Mouse (Mus musculus) neural tube, embryonic 13.5 days (tissue): Measurements from ENCODE around the gene Insig1. TPM values are rescaled to one million over a fixed set of nuclear protein-coding genes. Genes with fewer than 3 reads are reported as not detected.

Source experiments
- ATAC-seq: fragments of 200-750 bp; cut with Nextera tagmentation; 2 replicates; pipeline ENCODE4 v1.8.0; 2017; ENCODE audit warnings: low read depth, mild to moderate bottlenecking, moderate TSS enrichment, moderate library complexity
- H3K27ac ChIP-seq: fragments of 300-500 bp; sonication (generic); replicated peaks from 2 replicates; pipeline ENCODE4 v1.5.1; 2015; ENCODE audit warnings: moderate library complexity, mild to moderate bottlenecking, inconsistent platforms
- H3K27me3 ChIP-seq: fragments of 300-500 bp; sonication (generic); 2 replicates; pipeline ENCODE4 v1.6.1; 2015; ENCODE audit warnings: mild to moderate bottlenecking, inconsistent platforms
- H3K36me3 ChIP-seq: fragments of 300-500 bp; sonication (generic); 2 replicates; pipeline ENCODE4 v1.6.1; 2015; ENCODE audit warnings: mild to moderate bottlenecking, inconsistent platforms
- H3K4me1 ChIP-seq: fragments of 300-500 bp; sonication (generic); replicated peaks from 2 replicates; pipeline ENCODE4 v1.6.1; 2015; ENCODE audit warnings: inconsistent platforms
- H3K4me2 ChIP-seq: fragments of 300-500 bp; sonication (generic); 2 replicates; pipeline ENCODE4 v1.6.1; 2015; ENCODE audit warnings: inconsistent platforms, mild to moderate bottlenecking, moderate library complexity
- H3K4me3 ChIP-seq: fragments of 300-500 bp; sonication (generic); 2 replicates; pipeline ENCODE4 v1.5.1; 2015; ENCODE audit warnings: mild to moderate bottlenecking, inconsistent platforms
- H3K9ac ChIP-seq: fragments of 300-500 bp; sonication (generic); 2 replicates; pipeline ENCODE4 v1.6.1; 2015; ENCODE audit warnings: moderate library complexity, mild to moderate bottlenecking, inconsistent platforms
- H3K9me3 ChIP-seq: fragments of 300-500 bp; sonication (generic); 2 replicates; pipeline ENCODE4 v1.6.1; 2016; ENCODE audit warnings: inconsistent platforms
- WGBS: fragments of 180-500 bp; shearing (Covaris S2); methylation state at CpG from one replicate; pipeline ENCODE4 v1.1.7; 2015; 5-methylcytosine and 5-hydroxymethylcytosine counted together
- polyA plus RNA-seq: library from polyadenylated mRNA; unstranded; fragments of >200 nt; fragmentation: Nextera tagmentation; extraction: Ambion mirVana; gene quantifications from 2 replicates; pipeline ENCODE4 v1.2.1, GENCODE M21; 2015

The Insig1 gene
- polyA plus RNA-seq = 54.4 and 55.4 TPM in 2 replicates

GRCm38 (mm10) chr5:28070828-28071455 is at the start of gene Insig1:
Gene Insig1 (plus strand): TSS chr5:28071363.
- under 1% methylated on average over 62 of the region's 64 CpGs for WGBS
- H3K27ac ChIP-seq = peak within 1 kb of the TSS; percentile 98
- peak; percentile 94 for ATAC-seq

DNA sequence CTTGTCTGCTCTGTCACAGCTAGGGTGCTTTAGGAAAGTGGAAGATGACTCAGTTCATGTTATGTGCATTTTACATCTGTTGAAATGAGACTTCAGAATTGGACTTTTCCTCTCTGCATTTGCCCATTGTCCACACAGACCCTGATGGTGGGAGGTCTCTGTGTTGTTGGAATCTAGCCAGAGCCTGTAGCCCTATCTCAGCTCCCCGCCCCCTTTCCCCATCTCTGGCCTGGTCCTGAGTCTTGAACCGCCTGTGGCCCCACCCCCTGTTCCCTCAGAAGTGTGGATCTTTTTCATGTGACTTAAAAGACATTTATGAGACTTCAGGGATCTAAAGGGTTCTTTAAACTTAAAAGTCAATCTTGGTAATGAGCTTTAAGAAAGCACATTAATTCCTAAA is 47.7 kb upstream of the Insig1 start:
- Histone ChIP-seq H3K4me3 (no peak overlapping the region), H3K9ac (no peak overlapping the region)
- WGBS = 60% methylated on average over 2 of the region's 2 CpGs

More at GRCm38 (mm10) chr5:28070828-28071455, at the start of gene Insig1:
- peak within 1 kb of the TSS; percentile 85 for H3K4me2 ChIP-seq
- peaks cover 27% of the 10 kb centered on the region for H3K36me3 ChIP-seq
- peak within 1 kb of the TSS; percentile 91 for H3K9ac ChIP-seq
- H3K4me1 ChIP-seq = peaks cover 35% of the 10 kb centered on the region
- no peaks in the 10 kb centered on the region for H3K9me3 ChIP-seq
- no peaks in the 10 kb centered on the region for H3K27me3 ChIP-seq
- peak within 1 kb of the TSS; percentile 90 for H3K4me3 ChIP-seq

GRCm38 (mm10) chr5:28031577-28032236 is 39.5 kb upstream of the Insig1 start:
- no peak overlapping the region for H3K4me2 ChIP-seq
- H3K9ac ChIP-seq = no peak overlapping the region
- H3K9me3 ChIP-seq = no peaks in the 10 kb centered on the region
- H3K4me3 ChIP-seq = no peak overlapping the region
- no peak overlapping the region for H3K27ac ChIP-seq
- H3K4me1 ChIP-seq = no peaks in the 10 kb centered on the region
- no peaks in the 10 kb centered on the region for H3K27me3 ChIP-seq
- H3K36me3 ChIP-seq = no peaks in the 10 kb centered on the region
- no peak for ATAC-seq
- WGBS = 85% methylated on average over 3 of the region's 3 CpGs

More for the DNA sequence above, 47.7 kb upstream of the Insig1 start:
- Histone ChIP-seq H3K4me2 (no peak overlapping the region), H3K36me3 (no peaks in the 10 kb centered on the region), H3K9me3 (no peaks in the 10 kb centered on the region), H3K27ac (no peak overlapping the region), H3K27me3 (no peaks in the 10 kb centered on the region), H3K4me1 (no peaks in the 10 kb centered on the region)
- ATAC-seq = no peak

DNA sequence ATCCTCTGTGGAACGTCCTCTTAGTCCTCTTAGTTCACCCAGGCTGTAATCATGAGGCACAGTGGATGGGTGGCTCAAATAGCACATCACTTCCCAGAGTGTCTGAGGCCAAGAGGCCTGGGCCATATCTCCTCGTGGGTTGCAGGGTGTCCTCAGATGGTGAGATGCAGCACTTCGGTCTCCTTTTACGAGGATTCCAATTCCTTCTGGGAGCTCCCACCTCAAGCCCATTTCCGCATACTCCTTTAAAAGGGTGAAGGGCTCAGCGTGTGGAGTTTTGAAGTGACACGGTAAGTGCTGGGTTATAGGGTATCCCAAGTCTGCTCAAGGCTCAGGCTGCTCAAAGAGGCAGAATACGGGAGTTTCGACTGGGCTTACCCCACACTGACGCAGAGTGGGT is 38.3 kb upstream of the Insig1 start:
- Histone ChIP-seq H3K4me1 (no peaks in the 10 kb centered on the region; the same call in 1 of the 2 replicates), H3K9ac (no peak overlapping the region), H3K4me2 (no peak overlapping the region), H3K36me3 (no peaks in the 10 kb centered on the region), H3K4me3 (no peak overlapping the region), H3K27ac (no peak overlapping the region), H3K27me3 (no peaks in the 10 kb centered on the region), H3K9me3 (no peaks in the 10 kb centered on the region)
- WGBS = 85% methylated on average over 10 of the region's 10 CpGs
- no peak for ATAC-seq

- Histone ChIP-seq H3K27ac (no peak overlapping the region), H3K9ac (no peak overlapping the region), H3K4me2 (no peak overlapping the region), H3K36me3 (no peaks in the 10 kb centered on the region), H3K4me1 (no peaks in the 10 kb centered on the region; the same call in 1 of the 2 replicates), H3K27me3 (no peaks in the 10 kb centered on the region), H3K4me3 (no peak overlapping the region), H3K9me3 (no peaks in the 10 kb centered on the region)
- WGBS = 90% methylated on average over 5 of the region's 5 CpGs
- no peak for ATAC-seq
These were observed 37.9 kb upstream of the Insig1 start for GRCm38 (mm10) chr5:28033281-28033680.

DNA sequence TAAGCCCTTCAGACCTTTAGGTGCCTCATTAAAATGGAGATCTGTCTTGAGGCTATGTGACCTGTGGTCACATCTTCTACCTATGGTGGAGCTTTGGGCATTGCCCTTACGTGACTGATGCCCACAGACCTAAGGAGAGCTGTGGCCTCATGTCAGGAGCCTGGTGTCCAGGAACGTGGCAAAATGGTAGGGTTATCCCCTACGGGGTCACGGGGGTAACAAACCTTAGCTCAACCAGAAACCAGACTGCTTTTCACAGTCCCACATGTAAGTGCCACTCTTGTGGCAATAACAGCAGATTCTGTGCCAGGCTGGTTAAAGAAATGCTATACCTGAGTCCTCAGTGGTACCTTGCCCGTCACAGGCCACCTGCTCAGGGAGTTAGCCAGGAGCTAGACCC is 37.3 kb upstream of the Insig1 start:
- Histone ChIP-seq H3K36me3 (no peaks in the 10 kb centered on the region), H3K4me2 (no peak overlapping the region), H3K9ac (no peak overlapping the region), H3K4me1 (no peaks in the 10 kb centered on the region; the same call in 1 of the 2 replicates), H3K4me3 (no peak overlapping the region), H3K9me3 (no peaks in the 10 kb centered on the region), H3K27ac (no peak overlapping the region), H3K27me3 (no peaks in the 10 kb centered on the region)
- WGBS = 90% methylated on average over 5 of the region's 5 CpGs
- ATAC-seq = no peak

DNA sequence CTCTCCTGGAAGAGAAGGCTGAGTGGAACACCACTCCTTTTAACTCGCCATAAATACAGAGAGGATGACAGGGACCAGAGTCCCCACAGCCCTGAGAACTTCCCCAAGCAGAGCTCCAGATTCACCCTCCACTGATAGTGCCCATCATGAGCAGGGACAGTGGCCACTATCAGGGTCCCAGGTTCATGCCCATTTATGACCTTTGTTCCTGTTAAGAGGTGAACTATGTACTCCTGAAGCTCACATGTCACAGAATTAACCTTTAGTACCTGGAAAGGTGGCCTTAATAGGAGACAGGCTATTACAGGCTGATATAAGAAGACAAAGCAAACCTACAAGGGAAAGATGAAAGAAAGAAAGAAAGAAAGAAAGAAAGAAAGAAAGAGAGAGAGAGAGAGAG is 35.2 kb upstream of the Insig1 start:
- Histone ChIP-seq H3K27me3 (no peaks in the 10 kb centered on the region), H3K9me3 (no peaks in the 10 kb centered on the region), H3K4me3 (no peak overlapping the region), H3K4me2 (no peak overlapping the region), H3K36me3 (no peaks in the 10 kb centered on the region), H3K4me1 (no peaks in the 10 kb centered on the region; the same call in 1 of the 2 replicates), H3K27ac (no peak overlapping the region), H3K9ac (no peak overlapping the region)
- ATAC-seq = no peak
- 76% methylated on average over 1 of the region's 1 CpGs for WGBS

DNA sequence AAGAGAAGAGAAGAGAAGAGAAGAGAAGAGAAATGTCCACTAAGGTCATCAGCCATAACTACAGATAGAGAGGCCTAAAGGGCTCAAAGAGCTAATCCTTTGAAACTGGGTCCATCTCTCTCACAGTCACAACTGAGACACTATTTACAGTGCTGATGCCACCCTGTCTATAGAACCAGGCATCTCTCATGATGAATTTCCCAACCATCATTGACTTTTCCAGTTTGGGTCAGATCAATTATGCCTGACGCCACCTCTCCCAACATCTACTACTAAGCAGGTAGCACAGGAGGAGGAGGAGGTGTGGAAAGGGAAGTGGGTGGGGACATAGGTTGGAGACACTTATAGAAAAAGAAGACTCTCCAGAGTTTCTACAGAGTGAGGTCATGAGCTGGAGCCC is 34.6 kb upstream of the Insig1 start:
- 94% methylated on average over 1 of the region's 1 CpGs for WGBS
- H3K27me3 ChIP-seq = no peaks in the 10 kb centered on the region
- H3K9ac ChIP-seq = no peak overlapping the region
- no peaks in the 10 kb centered on the region for H3K9me3 ChIP-seq
- H3K4me1 ChIP-seq = no peaks in the 10 kb centered on the region; the same call in 1 of the 2 replicates
- ATAC-seq = no peak
- no peaks in the 10 kb centered on the region for H3K36me3 ChIP-seq
- H3K4me2 ChIP-seq = no peak overlapping the region
- H3K4me3 ChIP-seq = no peak overlapping the region
- H3K27ac ChIP-seq = no peak overlapping the region

- Histone ChIP-seq H3K4me3 (no peak overlapping the region), H3K27me3 (no peaks in the 10 kb centered on the region), H3K27ac (no peak overlapping the region), H3K4me1 (no peaks in the 10 kb centered on the region; the same call in 1 of the 2 replicates), H3K36me3 (no peaks in the 10 kb centered on the region), H3K4me2 (no peak overlapping the region), H3K9me3 (no peaks in the 10 kb centered on the region), H3K9ac (no peak overlapping the region)
- ATAC-seq = no peak
- WGBS = 29% methylated on average over 3 of the region's 3 CpGs
These were observed 34.0 kb upstream of the Insig1 start for GRCm38 (mm10) chr5:28037172-28037591.

GRCm38 (mm10) chr5:28037639-28038038 is 33.5 kb upstream of the Insig1 start:
- Histone ChIP-seq H3K4me3 (no peak overlapping the region), H3K4me1 (no peaks in the 10 kb centered on the region; the same call in 1 of the 2 replicates), H3K36me3 (no peaks in the 10 kb centered on the region), H3K9ac (no peak overlapping the region), H3K9me3 (no peaks in the 10 kb centered on the region), H3K4me2 (no peak overlapping the region), H3K27me3 (no peaks in the 10 kb centered on the region), H3K27ac (no peak overlapping the region)
- WGBS = 47% methylated on average over 5 of the region's 5 CpGs
- no peak for ATAC-seq

- H3K4me3 ChIP-seq = no peak overlapping the region
- no peaks in the 10 kb centered on the region for H3K27me3 ChIP-seq
- no peak overlapping the region for H3K4me2 ChIP-seq
- H3K27ac ChIP-seq = no peak overlapping the region
- ATAC-seq = no peak
- H3K9me3 ChIP-seq = no peaks in the 10 kb centered on the region
- WGBS = 40% methylated on average over 2 of the region's 2 CpGs
- H3K9ac ChIP-seq = no peak overlapping the region
- no peaks in the 10 kb centered on the region for H3K36me3 ChIP-seq
- H3K4me1 ChIP-seq = no peaks in the 10 kb centered on the region; the same call in 1 of the 2 replicates
These were observed 33.0 kb upstream of the Insig1 start for GRCm38 (mm10) chr5:28038115-28038514.

GRCm38 (mm10) chr5:28039746-28040655 is 31.2 kb upstream of the Insig1 start:
- H3K36me3 ChIP-seq = no peaks in the 10 kb centered on the region
- 78% methylated on average over 7 of the region's 7 CpGs for WGBS
- H3K27me3 ChIP-seq = no peaks in the 10 kb centered on the region
- H3K9me3 ChIP-seq = peaks cover 5% of the 10 kb centered on the region; the same call in 1 of the 2 replicates
- no peak overlapping the region for H3K9ac ChIP-seq
- no peak for ATAC-seq
- H3K27ac ChIP-seq = no peak overlapping the region
- no peaks in the 10 kb centered on the region; the same call in 1 of the 2 replicates for H3K4me1 ChIP-seq
- no peak overlapping the region for H3K4me2 ChIP-seq
- no peak overlapping the region for H3K4me3 ChIP-seq
